8 mouse cellular contexts compared by ENCODE assay signal in the genomic region with DNA sequence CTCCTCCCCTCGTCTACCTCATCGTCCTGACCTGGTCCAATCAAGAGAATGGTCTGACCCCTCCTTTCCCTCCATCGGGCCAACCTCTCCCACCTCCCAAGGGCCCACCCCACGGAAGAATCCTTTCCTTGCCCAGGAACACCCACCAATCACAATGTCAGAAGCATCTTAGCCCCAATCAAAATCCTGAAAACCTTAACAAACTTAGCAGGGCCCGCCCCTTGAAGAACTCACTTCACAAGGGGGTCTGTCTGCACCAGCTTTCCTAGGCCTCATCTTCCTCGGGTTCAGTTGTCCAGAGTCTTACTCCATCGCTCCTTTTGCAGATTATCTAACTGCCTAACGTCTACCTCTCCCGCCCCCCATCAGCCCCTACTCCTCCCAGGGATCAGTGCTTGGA. TPM values are rescaled to one million over a fixed set of nuclear protein-coding genes. Genes with fewer than 3 reads are reported as not detected.
DNase-seq lines count a peak whose midpoint lies in the region; ATAC-seq and TF ChIP-seq lines count a peak whose summit lies in the region.

No protein-coding gene starts in this region.

- 33% methylated on average over 9 of the region's 9 CpGs for WGBS in lung, embryonic 15.5 days
- 13% methylated on average over 9 of the region's 9 CpGs for WGBS in embryonic facial prominence, embryonic 14.5 days
- 47% methylated on average over 9 of the region's 9 CpGs for WGBS in intestine, postnatal 0 days
- WGBS in neural tube, embryonic 15.5 days, result 18% methylated on average over 9 of the region's 9 CpGs
- WGBS in thymus, adult 2 months, result 85% methylated on average over 9 of the region's 9 CpGs

- TF ChIP-seq CTCF in intestine, postnatal 0 days (IDR thresholded peaks at IDR 0.05; ENCODE audit: low read depth), result no peak
- TF ChIP-seq CTCF in thymus, adult 2 months (IDR thresholded peaks at IDR 0.05; ENCODE audit: borderline replicate concordance, control insufficient read depth, extremely low read depth, insufficient read depth, low read length, poor library complexity), result no peak

- no peak for DNase-seq in lung, postnatal 4 days
- DNase-seq in embryonic facial prominence, embryonic 14.5 days (ENCODE audit: low spot score), result peak; percentile 56
- DNase-seq in thymus, adult 2 months, result no peak
- no peak for DNase-seq in left cerebral cortex, postnatal 25 days (ENCODE audit: low spot score in 2 of 2)
- no peak for DNase-seq in urinary bladder, postnatal 10 days (ENCODE audit: low spot score)

- ATAC-seq in lung, embryonic 15.5 days (ENCODE audit: borderline replicate concordance, extremely low read depth, low FRiP score, low TSS enrichment), result peak; percentile 11; the same call in 1 of the 2 replicates
- 0 out of 2 replicates have a peak, but pooled peaks have one; percentile 17 for ATAC-seq in embryonic facial prominence, embryonic 14.5 days (ENCODE audit: low read depth)
- no peak for ATAC-seq in intestine, postnatal 0 days
- ATAC-seq in neural tube, embryonic 15.5 days (ENCODE audit: low FRiP score), result no peak

- peak overlapping the region; percentile 86 for H3K4me2 ChIP-seq in lung, embryonic 15.5 days
- peak overlapping the region; percentile 69 for H3K4me2 ChIP-seq in embryonic facial prominence, embryonic 14.5 days (ENCODE audit: low read depth, low read length)
- H3K4me2 ChIP-seq in intestine, postnatal 0 days (replicated peaks; ENCODE audit: low read depth), result peak overlapping the region; percentile 86
- H3K4me2 ChIP-seq in neural tube, embryonic 15.5 days, result peak overlapping the region; percentile 67

- H3K9me3 ChIP-seq in lung, embryonic 15.5 days, result no peaks in the 10 kb centered on the region
- no peaks in the 10 kb centered on the region for H3K9me3 ChIP-seq in embryonic facial prominence, embryonic 14.5 days (ENCODE audit: control insufficient read depth, low read length)
- no peaks in the 10 kb centered on the region for H3K9me3 ChIP-seq in intestine, postnatal 0 days (ENCODE audit: control insufficient read depth)
- no peaks in the 10 kb centered on the region for H3K9me3 ChIP-seq in neural tube, embryonic 15.5 days (replicated peaks)

- peak overlapping the region; percentile 86 for H3K9ac ChIP-seq in lung, embryonic 15.5 days
- peak overlapping the region; percentile 86 for H3K9ac ChIP-seq in embryonic facial prominence, embryonic 14.5 days (ENCODE audit: low read depth, low read length)
- H3K9ac ChIP-seq in intestine, postnatal 0 days (ENCODE audit: low read depth, low read length), result no peak overlapping the region
- peak overlapping the region; percentile 68 for H3K9ac ChIP-seq in neural tube, embryonic 15.5 days (replicated peaks)

- H3K36me3 ChIP-seq in lung, embryonic 15.5 days, result peaks cover 40% of the 10 kb centered on the region
- H3K36me3 ChIP-seq in embryonic facial prominence, embryonic 14.5 days (ENCODE audit: control insufficient read depth, insufficient read depth, low read length), result peaks cover 45% of the 10 kb centered on the region
- peaks cover 36% of the 10 kb centered on the region for H3K36me3 ChIP-seq in intestine, postnatal 0 days (ENCODE audit: control insufficient read depth, insufficient read depth)
- H3K36me3 ChIP-seq in neural tube, embryonic 15.5 days, result peaks cover 42% of the 10 kb centered on the region
- peaks cover 13% of the 10 kb centered on the region; the same call in 1 of the 2 replicates for H3K36me3 ChIP-seq in thymus, adult 2 months (ENCODE audit: control insufficient read depth, insufficient read depth, low read length)

- H3K4me1 ChIP-seq in lung, embryonic 15.5 days, result peaks cover 22% of the 10 kb centered on the region
- H3K4me1 ChIP-seq in embryonic facial prominence, embryonic 14.5 days (ENCODE audit: control insufficient read depth, insufficient read depth, low read length), result peaks cover 12% of the 10 kb centered on the region
- no peaks in the 10 kb centered on the region; the same call in 1 of the 2 replicates for H3K4me1 ChIP-seq in intestine, postnatal 0 days (replicated peaks; ENCODE audit: control insufficient read depth, insufficient read depth, low read length)
- H3K4me1 ChIP-seq in neural tube, embryonic 15.5 days, result peaks cover 25% of the 10 kb centered on the region
- H3K4me1 ChIP-seq in thymus, adult 2 months (replicated peaks; ENCODE audit: control insufficient read depth, insufficient read depth, low read length), result peaks cover 12% of the 10 kb centered on the region

- TF ChIP-seq POLR2A in thymus, adult 2 months (IDR thresholded peaks at IDR 0.05; ENCODE audit: control insufficient read depth, extremely low read depth, insufficient read depth, low read length, poor library complexity), result no peak

- peak overlapping the region; percentile 84 for H3K4me3 ChIP-seq in lung, embryonic 15.5 days
- H3K4me3 ChIP-seq in embryonic facial prominence, embryonic 14.5 days (ENCODE audit: low read depth, low read length), result peak overlapping the region; percentile 78
- H3K4me3 ChIP-seq in intestine, postnatal 0 days (ENCODE audit: low read depth, low read length), result peak overlapping the region; percentile 66
- peak overlapping the region; percentile 62 for H3K4me3 ChIP-seq in neural tube, embryonic 15.5 days (replicated peaks)
- no peak overlapping the region for H3K4me3 ChIP-seq in thymus, adult 2 months (ENCODE audit: control insufficient read depth, insufficient read depth, low read length)

- H3K27me3 ChIP-seq in lung, embryonic 15.5 days, result no peaks in the 10 kb centered on the region
- no peaks in the 10 kb centered on the region for H3K27me3 ChIP-seq in embryonic facial prominence, embryonic 14.5 days (replicated peaks; ENCODE audit: control insufficient read depth, insufficient read depth, low read length)
- H3K27me3 ChIP-seq in intestine, postnatal 0 days (replicated peaks; ENCODE audit: control insufficient read depth, insufficient read depth, low read length), result no peaks in the 10 kb centered on the region
- H3K27me3 ChIP-seq in neural tube, embryonic 15.5 days (replicated peaks), result no peaks in the 10 kb centered on the region
- H3K27me3 ChIP-seq in thymus, adult 2 months (ENCODE audit: control insufficient read depth, insufficient read depth, low read length), result no peaks in the 10 kb centered on the region

- intact Hi-C loops in left cerebral cortex, postnatal 25 days (cut with DNase I), result no loop called here

- no peak overlapping the region for H3K27ac ChIP-seq in lung, embryonic 15.5 days
- H3K27ac ChIP-seq in embryonic facial prominence, embryonic 14.5 days (replicated peaks; ENCODE audit: low read depth, low read length), result no peak overlapping the region; the same call in 1 of the 2 replicates
- no peak overlapping the region for H3K27ac ChIP-seq in intestine, postnatal 0 days (ENCODE audit: low read depth, low read length)
- H3K27ac ChIP-seq in neural tube, embryonic 15.5 days (replicated peaks), result peak overlapping the region; percentile 79
- H3K27ac ChIP-seq in thymus, adult 2 months (ENCODE audit: control insufficient read depth, insufficient read depth, low read length), result no peak overlapping the region

RNA-seq across cellular contexts. Expression of a gene that starts 5.6 kb away (rescaled TPM):
- polyA plus RNA-seq in lung, embryonic 15.5 days (2015; fragmentation: Nextera tagmentation; extraction: Ambion mirVana), result 97.0 and 104 TPM in 2 replicates
- polyA plus RNA-seq in embryonic facial prominence, embryonic 14.5 days (2014; fragmentation: Nextera tagmentation; extraction: Ambion mirVana), result 96.4 and 107 TPM in 2 replicates
- polyA plus RNA-seq in intestine, postnatal 0 days (2015; fragmentation: Nextera tagmentation; extraction: Ambion mirVana), result 85.5 and 87.1 TPM in 2 replicates
- 88.7 and 88.9 TPM in 2 replicates for polyA plus RNA-seq in neural tube, embryonic 15.5 days (2015; fragmentation: Nextera tagmentation; extraction: Ambion mirVana)
- 565 and 739 TPM in 2 replicates for polyA plus RNA-seq in thymus, adult 2 months (2012; rRNA removed)
- total RNA-seq in left cerebral cortex, postnatal 25 days (2021), result 100 to 1,000 TPM; 180 to 183 TPM

RNA-seq across cellular contexts. Expression of a gene that starts 9.1 kb away (rescaled TPM):
- polyA plus RNA-seq in lung, embryonic 15.5 days (2015; fragmentation: Nextera tagmentation; extraction: Ambion mirVana), result 17.7 and 18.9 TPM in 2 replicates
- polyA plus RNA-seq in embryonic facial prominence, embryonic 14.5 days (2014; fragmentation: Nextera tagmentation; extraction: Ambion mirVana), result 7.4 and 17.0 TPM in 2 replicates
- polyA plus RNA-seq in intestine, postnatal 0 days (2015; fragmentation: Nextera tagmentation; extraction: Ambion mirVana), result 54.1 and 60.2 TPM in 2 replicates
- polyA plus RNA-seq in neural tube, embryonic 15.5 days (2015; fragmentation: Nextera tagmentation; extraction: Ambion mirVana), result 5.7 and 5.9 TPM in 2 replicates
- 28.1 and 85.8 TPM in 2 replicates for polyA plus RNA-seq in thymus, adult 2 months (2012; rRNA removed)
- 1 to 10 TPM; 5.5 to 6.0 TPM for total RNA-seq in left cerebral cortex, postnatal 25 days (2021)

RNA-seq across cellular contexts. Expression of a gene that starts 23.5 kb away (rescaled TPM):
- 16.6 and 18.4 TPM in 2 replicates for polyA plus RNA-seq in lung, embryonic 15.5 days (2015; fragmentation: Nextera tagmentation; extraction: Ambion mirVana)
- 18.1 and 18.4 TPM in 2 replicates for polyA plus RNA-seq in embryonic facial prominence, embryonic 14.5 days (2014; fragmentation: Nextera tagmentation; extraction: Ambion mirVana)
- 3.1 and 3.8 TPM in 2 replicates for polyA plus RNA-seq in intestine, postnatal 0 days (2015; fragmentation: Nextera tagmentation; extraction: Ambion mirVana)
- 11.3 and 12.4 TPM in 2 replicates for polyA plus RNA-seq in neural tube, embryonic 15.5 days (2015; fragmentation: Nextera tagmentation; extraction: Ambion mirVana)
- polyA plus RNA-seq in thymus, adult 2 months (2012; rRNA removed), result 16.8 and 18.6 TPM in 2 replicates
- total RNA-seq in left cerebral cortex, postnatal 25 days (2021), result 10 to 100 TPM; 48.5 to 49.7 TPM

RNA-seq across cellular contexts. Expression of a gene that starts 38.7 kb away (rescaled TPM):
- 148 and 156 TPM in 2 replicates for polyA plus RNA-seq in lung, embryonic 15.5 days (2015; fragmentation: Nextera tagmentation; extraction: Ambion mirVana)
- 172 and 180 TPM in 2 replicates for polyA plus RNA-seq in embryonic facial prominence, embryonic 14.5 days (2014; fragmentation: Nextera tagmentation; extraction: Ambion mirVana)
- polyA plus RNA-seq in intestine, postnatal 0 days (2015; fragmentation: Nextera tagmentation; extraction: Ambion mirVana), result 84.6 and 91.2 TPM in 2 replicates
- 165 and 194 TPM in 2 replicates for polyA plus RNA-seq in neural tube, embryonic 15.5 days (2015; fragmentation: Nextera tagmentation; extraction: Ambion mirVana)
- polyA plus RNA-seq in thymus, adult 2 months (2012; rRNA removed), result 131 and 157 TPM in 2 replicates
- total RNA-seq in left cerebral cortex, postnatal 25 days (2021), result 10 to 100 TPM; 57.6 to 59.5 TPM

RNA-seq across cellular contexts. Expression of a gene that starts 39.1 kb away (rescaled TPM):
- 168 and 180 TPM in 2 replicates for polyA plus RNA-seq in lung, embryonic 15.5 days (2015; fragmentation: Nextera tagmentation; extraction: Ambion mirVana)
- 166 and 169 TPM in 2 replicates for polyA plus RNA-seq in embryonic facial prominence, embryonic 14.5 days (2014; fragmentation: Nextera tagmentation; extraction: Ambion mirVana)
- 159 and 160 TPM in 2 replicates for polyA plus RNA-seq in intestine, postnatal 0 days (2015; fragmentation: Nextera tagmentation; extraction: Ambion mirVana)
- polyA plus RNA-seq in neural tube, embryonic 15.5 days (2015; fragmentation: Nextera tagmentation; extraction: Ambion mirVana), result 405 and 478 TPM in 2 replicates
- polyA plus RNA-seq in thymus, adult 2 months (2012; rRNA removed), result 42.4 and 47.1 TPM in 2 replicates
- total RNA-seq in left cerebral cortex, postnatal 25 days (2021), result 100 to 1,000 TPM; 130 to 143 TPM

Comparison
In these comparisons a context has a peak if more than half of its experiments do, and no peak if none do; other contexts are left out.
1. ATAC-seq: peak in lung, embryonic 15.5 days (single experiment) and embryonic facial prominence, embryonic 14.5 days (single experiment); none in intestine, postnatal 0 days (single experiment) and neural tube, embryonic 15.5 days (single experiment).
2. Peak in every context shown above with its lines, with median percentiles within 50 percentile points of each other: H3K4me2 ChIP-seq.